Comparison of ENCODE assay signal across 8 mouse cellular contexts in genomic region chr16:22434530-22434929, GRCm38 (mm10). TPM values are rescaled to one million over a fixed set of nuclear protein-coding genes. Genes with fewer than 3 reads are reported as not detected.
A peak's percentile ranks its signal among the peaks of the same experiment; 100 is the strongest.
DNase-seq lines count a peak whose midpoint lies in the region; ATAC-seq and TF ChIP-seq lines count a peak whose summit lies in the region.
"Had no signal": no experiment of that assay in that cellular context is flagged by ENCODE, and none has a peak within 500 bp of the region (broad histone marks: within the 10 kb centered on the region; RNA-seq: fewer than 3 reads in every experiment).

No protein-coding gene starts in this region.

- H3K4me2 ChIP-seq in hindbrain, embryonic 15.5 days: peak overlapping the region; percentile 29
- peak overlapping the region; percentile 36 for H3K4me2 ChIP-seq in myocyte (ENCODE audit: low read depth)

- no peak overlapping the region for H3K4me3 ChIP-seq in layer of hippocampus, adult 2 months
- no peak overlapping the region for H3K4me3 ChIP-seq in hindbrain, embryonic 15.5 days
- no peak overlapping the region for H3K4me3 ChIP-seq in myocyte

- H3ac ChIP-seq in myocyte (ENCODE audit: control insufficient read depth, insufficient read length): no peak overlapping the region

- peaks cover 38% of the 10 kb centered on the region for H3K4me1 ChIP-seq in hindbrain, embryonic 15.5 days (replicated peaks)

- DNase-seq in layer of hippocampus, adult 2 months (ENCODE audit: low spot score in 2 of 2): no peak
- no peak for DNase-seq in layer of hippocampus, postnatal 25 days (ENCODE audit: extremely low spot score in 1 of 2, low spot score in 1 of 2)
- DNase-seq in NIH3T3 (ENCODE audit: low read depth): peak; percentile 82
- DNase-seq in urinary bladder, adult 2 months (ENCODE audit: low spot score): no peak
- DNase-seq in urinary bladder, postnatal 25 days (ENCODE audit: low spot score): no peak

- ATAC-seq in hindbrain, embryonic 15.5 days (ENCODE audit: low FRiP score, low read depth): no peak

- peak; percentile 32 for TF ChIP-seq POLR2A in myocyte (IDR thresholded peaks at IDR 0.05; ENCODE audit: insufficient read length, low read depth)

- peaks cover 51% of the 10 kb centered on the region for H3K27me3 ChIP-seq in hindbrain, embryonic 15.5 days
- H3K27me3 ChIP-seq in myocyte (ENCODE audit: control insufficient read depth, insufficient read depth, insufficient read length): no peaks in the 10 kb centered on the region

- H3K27ac ChIP-seq in layer of hippocampus, adult 2 months: peak overlapping the region; percentile 32; the same call in 1 of the 2 replicates
- peak overlapping the region; percentile 23; the same call in 1 of the 2 replicates for H3K27ac ChIP-seq in hindbrain, embryonic 15.5 days (replicated peaks)
- H3K27ac ChIP-seq: liver, embryonic 14.5 days had no signal

- no peaks in the 10 kb centered on the region for H3K9me3 ChIP-seq in hindbrain, embryonic 15.5 days

- H3K36me3 ChIP-seq in hindbrain, embryonic 15.5 days: no peaks in the 10 kb centered on the region
- peaks cover 3% of the 10 kb centered on the region for H3K36me3 ChIP-seq in myocyte (ENCODE audit: control insufficient read depth, insufficient read depth)

- H3K79me2 ChIP-seq in myocyte (ENCODE audit: control insufficient read depth, insufficient read depth): peaks cover 3% of the 10 kb centered on the region

- H3K9ac ChIP-seq in hindbrain, embryonic 15.5 days: no peak overlapping the region
- H3K9ac ChIP-seq: liver, embryonic 14.5 days had no signal

- WGBS in hindbrain, embryonic 15.5 days: 43% methylated on average over 5 of the region's 5 CpGs

- TF ChIP-seq CTCF in layer of hippocampus, adult 2 months (conservative IDR thresholded peaks at IDR 0.05): no peak

TF ChIP-seq in myocyte, 11 proteins besides CTCF, POLR2A, EP300 and RAD21:
- peak; percentile 8 for TF ChIP-seq MAX (IDR thresholded peaks at IDR 0.05; ENCODE audit: low read depth)
- peak in 1 of 3 experiments; percentile 9 for TF ChIP-seq MYOG (IDR thresholded peaks at IDR 0.05; ENCODE audit: control insufficient read depth in 1 of 3, insufficient read depth in 1 of 3, insufficient read length in 2 of 3, low read depth in 2 of 3)
- TF ChIP-seq USF1 (IDR thresholded peaks at IDR 0.05; ENCODE audit: low read depth): no peak
- peak in 1 of 3 experiments; percentile 17 for TF ChIP-seq MYOD1 (IDR thresholded peaks at IDR 0.05; ENCODE audit: control insufficient read depth in 1 of 3, insufficient read length in 2 of 3, low read depth in 2 of 3)
- TF ChIP-seq SRF (IDR thresholded peaks at IDR 0.05; ENCODE audit: control insufficient read depth, insufficient read length, low read depth): no peak
- TF ChIP-seq CEBPB (IDR thresholded peaks at IDR 0.05; ENCODE audit: insufficient read depth, poor library complexity, severe bottlenecking): peak; percentile 92

RNA-seq across cellular contexts. Expression of gene Etv5, which starts 5.0 kb away (rescaled TPM):
- total RNA-seq in layer of hippocampus, adult 2 months (2021): 10 to 100 TPM; 44.8 to 45.4 TPM
- 10 to 100 TPM; 51.4 to 56.1 TPM for total RNA-seq in layer of hippocampus, postnatal 25 days (2021)
- polyA plus RNA-seq in hindbrain, embryonic 15.5 days (2015; fragmentation: Nextera tagmentation; extraction: Ambion mirVana): 21.7 and 32.1 TPM in 2 replicates
- 17.2 TPM for polyA plus RNA-seq in myocyte (2012; fragmentation: generic; extraction: Trizol)
- 14.8 and 15.9 TPM in 2 replicates for polyA plus RNA-seq in urinary bladder, adult 2 months (2012; rRNA removed)
